ENCODE assay signal across 8 mouse cellular contexts in the genomic region with DNA sequence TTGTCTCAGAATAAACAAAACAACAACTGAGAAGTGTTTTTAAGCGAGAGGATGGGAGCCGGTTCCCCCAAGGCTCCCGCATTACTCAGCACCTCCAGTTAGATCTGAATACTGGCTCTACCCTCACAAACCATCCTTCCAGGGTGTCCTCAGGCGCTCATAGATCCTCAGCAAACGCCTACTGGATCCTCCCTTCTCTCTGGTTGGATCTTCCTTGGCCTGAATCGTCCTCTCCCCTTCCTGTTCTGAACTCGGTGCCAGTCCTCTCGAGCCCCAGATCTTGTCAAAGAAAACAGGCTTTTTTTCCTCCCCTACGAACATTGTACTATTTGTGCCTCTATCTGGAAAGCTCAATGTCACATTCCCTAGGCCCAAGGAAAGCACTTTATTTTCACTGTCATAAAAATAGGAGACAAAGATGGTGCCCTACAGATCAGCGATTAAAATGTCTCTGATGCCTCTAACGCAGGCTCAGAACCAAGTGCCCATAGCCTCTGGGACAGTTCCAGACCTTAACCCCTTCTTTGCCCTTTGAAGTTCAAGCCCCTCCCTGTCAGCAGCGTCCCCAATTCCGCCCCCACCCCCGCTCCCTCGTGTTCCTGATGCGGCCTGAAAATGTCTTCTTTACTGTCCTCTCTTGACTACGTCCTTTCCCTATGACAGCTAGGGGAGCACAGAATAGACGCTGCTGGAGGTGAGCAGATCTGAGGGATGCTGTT. TPM values are rescaled to one million over a fixed set of nuclear protein-coding genes. Genes with fewer than 3 reads are reported as not detected.
DNase-seq lines count a peak whose midpoint lies in the region; ATAC-seq lines count a peak whose summit lies in the region.
"Had no signal": no experiment of that assay in that cellular context is flagged by ENCODE, and none has a peak within 500 bp of the region (broad histone marks: within the 10 kb centered on the region; RNA-seq: fewer than 3 reads in every experiment).

No protein-coding gene starts in this region.

- H3K36me3 ChIP-seq in lung, embryonic 15.5 days = no peaks in the 10 kb centered on the region
- no peaks in the 10 kb centered on the region for H3K36me3 ChIP-seq in forebrain, embryonic 13.5 days (ENCODE audit: poor library complexity, severe bottlenecking)
- no peaks in the 10 kb centered on the region for H3K36me3 ChIP-seq in limb, embryonic 11.5 days (ENCODE audit: control insufficient read depth, insufficient read depth, low read length)
- no peaks in the 10 kb centered on the region for H3K36me3 ChIP-seq in stomach, embryonic 16.5 days (ENCODE audit: control insufficient read depth, insufficient read depth, low read length)

- 25% methylated on average over 18 of the region's 18 CpGs for WGBS in lung, embryonic 15.5 days
- WGBS in forebrain, embryonic 13.5 days = 31% methylated on average over 18 of the region's 18 CpGs
- WGBS in limb, embryonic 11.5 days = 30% methylated on average over 18 of the region's 18 CpGs
- WGBS in stomach, embryonic 16.5 days = 40% methylated on average over 18 of the region's 18 CpGs

- no peak overlapping the region for H3K9ac ChIP-seq in lung, embryonic 15.5 days
- peak overlapping the region; percentile 52; the same call in 1 of the 2 replicates for H3K9ac ChIP-seq in forebrain, embryonic 13.5 days
- H3K9ac ChIP-seq in limb, embryonic 11.5 days (ENCODE audit: low read length) = no peak overlapping the region
- peak overlapping the region; percentile 62; the same call in 1 of the 2 replicates for H3K9ac ChIP-seq in stomach, embryonic 16.5 days (ENCODE audit: low read length)

- H3K4me1 ChIP-seq in lung, embryonic 15.5 days = peaks cover 18% of the 10 kb centered on the region
- H3K4me1 ChIP-seq in forebrain, embryonic 13.5 days = peaks cover 16% of the 10 kb centered on the region
- H3K4me1 ChIP-seq in limb, embryonic 11.5 days (ENCODE audit: control insufficient read depth, insufficient read depth, low read length) = peaks cover 11% of the 10 kb centered on the region
- H3K4me1 ChIP-seq in stomach, embryonic 16.5 days (ENCODE audit: control insufficient read depth, insufficient read depth, low read length) = peaks cover 16% of the 10 kb centered on the region

- ATAC-seq in lung, embryonic 15.5 days (ENCODE audit: borderline replicate concordance, extremely low read depth, low FRiP score, low TSS enrichment) = no peak
- peak; percentile 23; the same call in 1 of the 2 replicates for ATAC-seq in forebrain, embryonic 13.5 days
- no peak for ATAC-seq in limb, embryonic 11.5 days (ENCODE audit: insufficient number of reproducible peaks, low FRiP score, low TSS enrichment, low read depth)
- no peak for ATAC-seq in stomach, embryonic 16.5 days (ENCODE audit: insufficient read depth, low FRiP score)
- no peak for ATAC-seq in inflammation-experienced regulatory T-cells, adult 6 months

- DNase-seq in lung, postnatal 25 days (ENCODE audit: low spot score) = no peak
- no peak for DNase-seq in limb, embryonic 11.5 days (ENCODE audit: low spot score)
- DNase-seq in c-Kit-positive CD71-positive TER-119-positive erythroid progenitor cells, embryonic 14.5 days (ENCODE audit: low spot score) = no peak
- DNase-seq: spleen, adult 18-20 months had no signal

- peak overlapping the region; percentile 49 for H3K4me2 ChIP-seq in lung, embryonic 15.5 days
- peak overlapping the region; percentile 51 for H3K4me2 ChIP-seq in forebrain, embryonic 13.5 days
- H3K4me2 ChIP-seq in limb, embryonic 11.5 days (ENCODE audit: low read depth, severe bottlenecking) = peak overlapping the region; percentile 36
- H3K4me2 ChIP-seq in stomach, embryonic 16.5 days (ENCODE audit: low read depth, low read length) = peak overlapping the region; percentile 54

- H3K27ac ChIP-seq in lung, embryonic 15.5 days = peak overlapping the region; percentile 52; the same call in 1 of the 2 replicates
- H3K27ac ChIP-seq in forebrain, embryonic 13.5 days = peak overlapping the region; percentile 19; the same call in 1 of the 2 replicates
- no peak overlapping the region for H3K27ac ChIP-seq in limb, embryonic 11.5 days (replicated peaks; ENCODE audit: low read depth, low read length)
- H3K27ac ChIP-seq in stomach, embryonic 16.5 days (ENCODE audit: low read length) = peak overlapping the region; percentile 78

- H3K4me3 ChIP-seq in lung, embryonic 15.5 days = peak overlapping the region; percentile 20
- 0 out of 2 replicates have a peak overlapping the region, but pooled peaks have one; percentile 3 for H3K4me3 ChIP-seq in forebrain, embryonic 13.5 days
- no peak overlapping the region for H3K4me3 ChIP-seq in limb, embryonic 11.5 days (ENCODE audit: low read depth, low read length)
- 0 out of 2 replicates have a peak overlapping the region, but pooled peaks have one; percentile 21 for H3K4me3 ChIP-seq in stomach, embryonic 16.5 days (replicated peaks; ENCODE audit: low read length)

- H3K27me3 ChIP-seq in lung, embryonic 15.5 days = no peaks in the 10 kb centered on the region
- H3K27me3 ChIP-seq in forebrain, embryonic 13.5 days = no peaks in the 10 kb centered on the region
- no peaks in the 10 kb centered on the region for H3K27me3 ChIP-seq in limb, embryonic 11.5 days (ENCODE audit: control insufficient read depth, insufficient read depth, low read length)
- H3K27me3 ChIP-seq in stomach, embryonic 16.5 days (ENCODE audit: control insufficient read depth, insufficient read depth, low read length) = no peaks in the 10 kb centered on the region

- H3K9me3 ChIP-seq in lung, embryonic 15.5 days = no peaks in the 10 kb centered on the region
- H3K9me3 ChIP-seq in forebrain, embryonic 13.5 days (replicated peaks) = no peaks in the 10 kb centered on the region
- H3K9me3 ChIP-seq in limb, embryonic 11.5 days (ENCODE audit: control insufficient read depth, low read length) = no peaks in the 10 kb centered on the region
- H3K9me3 ChIP-seq in stomach, embryonic 16.5 days (replicated peaks; ENCODE audit: control insufficient read depth, low read length) = no peaks in the 10 kb centered on the region

RNA-seq across cellular contexts. Expression of gene Fabp6, which starts 25.7 kb away (rescaled TPM):
- not detected in 2 replicates for polyA plus RNA-seq in lung, embryonic 15.5 days (2015; fragmentation: Nextera tagmentation; extraction: Ambion mirVana)
- not detected in 2 replicates for polyA plus RNA-seq in forebrain, embryonic 13.5 days (2015; fragmentation: Nextera tagmentation; extraction: Ambion mirVana)
- not detected in 2 replicates for polyA plus RNA-seq in limb, embryonic 11.5 days (2014; fragmentation: Nextera tagmentation; extraction: Ambion mirVana)
- polyA plus RNA-seq in stomach, embryonic 16.5 days (2015; fragmentation: Nextera tagmentation; extraction: Ambion mirVana) = 3.1 and 3.2 TPM in 2 replicates
- not detected for polyA plus RNA-seq in inflammation-experienced regulatory T-cells, adult 6 months (2017; shearing (Covaris generic))

RNA-seq across cellular contexts. Expression of gene 4933415A04Rik, which starts 40.2 kb away (rescaled TPM):
- polyA plus RNA-seq in lung, embryonic 15.5 days (2015; fragmentation: Nextera tagmentation; extraction: Ambion mirVana) = 5.9 and 6.3 TPM in 2 replicates
- polyA plus RNA-seq in forebrain, embryonic 13.5 days (2015; fragmentation: Nextera tagmentation; extraction: Ambion mirVana) = 4.8 TPM in 2 replicates
- 7.7 and 9.2 TPM in 2 replicates for polyA plus RNA-seq in limb, embryonic 11.5 days (2014; fragmentation: Nextera tagmentation; extraction: Ambion mirVana)
- 3.4 and 3.5 TPM in 2 replicates for polyA plus RNA-seq in stomach, embryonic 16.5 days (2015; fragmentation: Nextera tagmentation; extraction: Ambion mirVana)
- under 1 TPM in 1 of 3 experiments, not detected in 2; 0.16 TPM for polyA plus RNA-seq in inflammation-experienced regulatory T-cells, adult 6 months (2017; shearing (Covaris generic))

RNA-seq across cellular contexts. Expression of gene Pwwp2a, which starts 54.7 kb away (rescaled TPM):
- polyA plus RNA-seq in lung, embryonic 15.5 days (2015; fragmentation: Nextera tagmentation; extraction: Ambion mirVana) = 23.4 and 28.4 TPM in 2 replicates
- 28.4 and 28.5 TPM in 2 replicates for polyA plus RNA-seq in forebrain, embryonic 13.5 days (2015; fragmentation: Nextera tagmentation; extraction: Ambion mirVana)
- 41.2 and 43.8 TPM in 2 replicates for polyA plus RNA-seq in limb, embryonic 11.5 days (2014; fragmentation: Nextera tagmentation; extraction: Ambion mirVana)
- polyA plus RNA-seq in stomach, embryonic 16.5 days (2015; fragmentation: Nextera tagmentation; extraction: Ambion mirVana) = 9.4 and 11.9 TPM in 2 replicates
- polyA plus RNA-seq in inflammation-experienced regulatory T-cells, adult 6 months (2017; shearing (Covaris generic)) = 10 to 100 TPM; 23.5 to 33.3 (median 26.3) TPM

Comparison
In these comparisons a context has a peak if more than half of its experiments do, and no peak if none do; other contexts are left out.
1. H3K9ac ChIP-seq: peak in forebrain, embryonic 13.5 days (single experiment) and stomach, embryonic 16.5 days (single experiment); none in lung, embryonic 15.5 days (single experiment) and limb, embryonic 11.5 days (single experiment).
2. Peak in every context shown above with its lines, with median percentiles within 50 percentile points of each other: H3K4me2 ChIP-seq.